Mouse (Mus musculus) forebrain, embryonic 13.5 days (tissue): ENCODE measurements around the gene Ros1. TPM values are rescaled to one million over a fixed set of nuclear protein-coding genes. Genes with fewer than 3 reads are reported as not detected.

Experiments used
- ATAC-seq: fragments of 200-750 bp; cut with Nextera tagmentation; 2 replicates; pipeline ENCODE4 v1.8.0; 2017
- H3K27ac ChIP-seq: fragments of 300-500 bp; sonication (generic); 2 replicates; pipeline ENCODE4 v1.5.1; 2015; ENCODE audit warnings: inconsistent platforms, mild to moderate bottlenecking, moderate library complexity
- H3K27me3 ChIP-seq: fragments of 300-500 bp; sonication (generic); 2 replicates; pipeline ENCODE4 v1.6.1; 2015; ENCODE audit warnings: mild to moderate bottlenecking, inconsistent platforms
- H3K36me3 ChIP-seq: fragments of 300-500 bp; sonication (generic); 2 replicates; pipeline ENCODE4 v1.6.1; 2015; ENCODE audit warnings: mild to moderate bottlenecking, inconsistent platforms; ENCODE audit not compliant: poor library complexity, severe bottlenecking
- H3K4me1 ChIP-seq: fragments of 300-500 bp; sonication (generic); 2 replicates; pipeline ENCODE4 v1.6.1; 2015; ENCODE audit warnings: inconsistent platforms
- H3K4me2 ChIP-seq: fragments of 300-500 bp; sonication (generic); 2 replicates; pipeline ENCODE4 v1.6.1; 2015; ENCODE audit warnings: inconsistent platforms, mild to moderate bottlenecking, moderate library complexity
- H3K4me3 ChIP-seq: fragments of 300-500 bp; sonication (generic); 2 replicates; pipeline ENCODE4 v1.5.1; 2015; ENCODE audit warnings: mild to moderate bottlenecking, inconsistent platforms
- H3K9ac ChIP-seq: fragments of 300-500 bp; sonication (generic); 2 replicates; pipeline ENCODE4 v1.6.1; 2015; ENCODE audit warnings: mild to moderate bottlenecking, inconsistent platforms
- H3K9me3 ChIP-seq: fragments of 300-500 bp; sonication (generic); replicated peaks from 2 replicates; pipeline ENCODE4 v1.6.1; 2016; ENCODE audit warnings: inconsistent platforms
- WGBS: fragments of 180-500 bp; shearing (Covaris S2); methylation state at CpG from one replicate; pipeline ENCODE4 v1.1.7; 2015; 5-methylcytosine and 5-hydroxymethylcytosine counted together
- polyA plus RNA-seq: library from polyadenylated mRNA; unstranded; fragments of >200 nt; fragmentation: Nextera tagmentation; extraction: Ambion mirVana; gene quantifications from 2 replicates; pipeline ENCODE4 v1.2.1, GENCODE M21; 2015

The Ros1 gene
- polyA plus RNA-seq, 1 experiment from 2014 or later, result not detected

GRCm38 (mm10) chr10:52216797-52217563 lies 21.9 kb upstream of the Ros1 start:
- peak; percentile 81 for ATAC-seq
- Histone ChIP-seq H3K4me2 (no peak overlapping the region), H3K27me3 (no peaks in the 10 kb centered on the region), H3K27ac (no peak overlapping the region), H3K9ac (no peak overlapping the region), H3K4me1 (no peaks in the 10 kb centered on the region), H3K4me3 (no peak overlapping the region), H3K9me3 (no peaks in the 10 kb centered on the region), H3K36me3 (no peaks in the 10 kb centered on the region)
- WGBS, result 23% methylated on average over 7 of the region's 7 CpGs

- no peak for ATAC-seq
- Histone ChIP-seq H3K4me1 (no peaks in the 10 kb centered on the region), H3K9ac (no peak overlapping the region), H3K36me3 (no peaks in the 10 kb centered on the region), H3K4me2 (no peak overlapping the region), H3K4me3 (no peak overlapping the region), H3K27ac (no peak overlapping the region), H3K9me3 (no peaks in the 10 kb centered on the region), H3K27me3 (no peaks in the 10 kb centered on the region)
- 80% methylated on average over 2 of the region's 2 CpGs for WGBS
These were observed 20.3 kb upstream of the Ros1 start for GRCm38 (mm10) chr10:52215267-52215818.

- no peak for ATAC-seq
- H3K4me1 ChIP-seq, result no peaks in the 10 kb centered on the region
- H3K27me3 ChIP-seq, result no peaks in the 10 kb centered on the region
- H3K9ac ChIP-seq, result no peak overlapping the region
- WGBS, result 79% methylated on average over 2 of the region's 2 CpGs
- H3K36me3 ChIP-seq, result no peaks in the 10 kb centered on the region
- no peak overlapping the region for H3K4me2 ChIP-seq
- H3K4me3 ChIP-seq, result no peak overlapping the region
- H3K27ac ChIP-seq, result no peak overlapping the region
- no peaks in the 10 kb centered on the region for H3K9me3 ChIP-seq
These were observed 9.0 kb upstream of the Ros1 start for GRCm38 (mm10) chr10:52204006-52204405.

- Histone ChIP-seq H3K9ac (no peak overlapping the region), H3K9me3 (no peaks in the 10 kb centered on the region), H3K4me3 (no peak overlapping the region), H3K36me3 (no peaks in the 10 kb centered on the region), H3K4me2 (no peak overlapping the region), H3K27ac (no peak overlapping the region), H3K27me3 (no peaks in the 10 kb centered on the region), H3K4me1 (no peaks in the 10 kb centered on the region)
- 91% methylated on average over 4 of the region's 4 CpGs for WGBS
- no peak for ATAC-seq
These were observed 9.1 kb downstream of the Ros1 start for GRCm38 (mm10) chr10:52185900-52186299.

- H3K36me3 ChIP-seq, result no peaks in the 10 kb centered on the region
- no peak for ATAC-seq
- H3K9ac ChIP-seq, result no peak overlapping the region
- WGBS, result 88% methylated on average over 3 of the region's 3 CpGs
- no peak overlapping the region for H3K4me3 ChIP-seq
- H3K9me3 ChIP-seq, result no peaks in the 10 kb centered on the region
- no peaks in the 10 kb centered on the region for H3K4me1 ChIP-seq
- H3K4me2 ChIP-seq, result no peak overlapping the region
- no peaks in the 10 kb centered on the region for H3K27me3 ChIP-seq
- no peak overlapping the region for H3K27ac ChIP-seq
These were observed 12.2 kb downstream of the Ros1 start for GRCm38 (mm10) chr10:52182878-52183277.

- H3K27me3 ChIP-seq, result no peaks in the 10 kb centered on the region
- no peaks in the 10 kb centered on the region for H3K4me1 ChIP-seq
- no peaks in the 10 kb centered on the region for H3K36me3 ChIP-seq
- H3K4me3 ChIP-seq, result no peak overlapping the region
- H3K9me3 ChIP-seq, result no peaks in the 10 kb centered on the region
- no peak for ATAC-seq
- H3K27ac ChIP-seq, result no peak overlapping the region
- H3K9ac ChIP-seq, result no peak overlapping the region
- 89% methylated on average over 4 of the region's 4 CpGs for WGBS
- H3K4me2 ChIP-seq, result no peak overlapping the region
These were observed 20.7 kb downstream of the Ros1 start for GRCm38 (mm10) chr10:52174376-52174775.

GRCm38 (mm10) chr10:52170489-52170888 lies 24.6 kb downstream of the Ros1 start:
- no peak for ATAC-seq
- Histone ChIP-seq H3K27ac (no peak overlapping the region), H3K9me3 (no peaks in the 10 kb centered on the region), H3K9ac (no peak overlapping the region), H3K36me3 (no peaks in the 10 kb centered on the region), H3K4me2 (no peak overlapping the region), H3K27me3 (no peaks in the 10 kb centered on the region), H3K4me1 (no peaks in the 10 kb centered on the region), H3K4me3 (no peak overlapping the region)
- 88% methylated on average over 1 of the region's 1 CpGs for WGBS

- Histone ChIP-seq H3K27me3 (no peaks in the 10 kb centered on the region), H3K9ac (no peak overlapping the region), H3K4me1 (no peaks in the 10 kb centered on the region), H3K27ac (no peak overlapping the region), H3K4me2 (no peak overlapping the region), H3K9me3 (no peaks in the 10 kb centered on the region), H3K36me3 (no peaks in the 10 kb centered on the region), H3K4me3 (no peak overlapping the region)
- no peak for ATAC-seq
- WGBS, result 92% methylated on average over 5 of the region's 5 CpGs
These were observed 25.2 kb downstream of the Ros1 start for GRCm38 (mm10) chr10:52169841-52170240.

GRCm38 (mm10) chr10:52165376-52165775 lies 29.7 kb downstream of the Ros1 start:
- Histone ChIP-seq H3K27me3 (no peaks in the 10 kb centered on the region), H3K4me3 (no peak overlapping the region), H3K4me1 (no peaks in the 10 kb centered on the region), H3K9me3 (no peaks in the 10 kb centered on the region), H3K27ac (no peak overlapping the region), H3K36me3 (no peaks in the 10 kb centered on the region), H3K4me2 (no peak overlapping the region), H3K9ac (no peak overlapping the region)
- no peak for ATAC-seq
- 88% methylated on average over 1 of the region's 1 CpGs for WGBS

- H3K27ac ChIP-seq, result no peak overlapping the region
- H3K27me3 ChIP-seq, result no peaks in the 10 kb centered on the region
- no peak overlapping the region for H3K9ac ChIP-seq
- WGBS, result 64% methylated on average over 3 of the region's 3 CpGs
- no peak overlapping the region for H3K4me2 ChIP-seq
- no peaks in the 10 kb centered on the region for H3K36me3 ChIP-seq
- ATAC-seq, result no peak
- no peak overlapping the region for H3K4me3 ChIP-seq
- H3K9me3 ChIP-seq, result no peaks in the 10 kb centered on the region
- no peaks in the 10 kb centered on the region for H3K4me1 ChIP-seq
These were observed 34.4 kb downstream of the Ros1 start for GRCm38 (mm10) chr10:52160604-52161003.

GRCm38 (mm10) chr10:52159704-52160103 lies 35.3 kb downstream of the Ros1 start:
- Histone ChIP-seq H3K9ac (no peak overlapping the region), H3K27ac (no peak overlapping the region), H3K4me1 (no peaks in the 10 kb centered on the region), H3K36me3 (no peaks in the 10 kb centered on the region), H3K4me2 (no peak overlapping the region), H3K9me3 (no peaks in the 10 kb centered on the region), H3K27me3 (no peaks in the 10 kb centered on the region), H3K4me3 (no peak overlapping the region)
- WGBS, result 91% methylated on average over 3 of the region's 3 CpGs
- no peak for ATAC-seq

- no peak for ATAC-seq
- Histone ChIP-seq H3K9ac (no peak overlapping the region), H3K4me3 (no peak overlapping the region), H3K36me3 (no peaks in the 10 kb centered on the region), H3K27ac (no peak overlapping the region), H3K4me1 (no peaks in the 10 kb centered on the region), H3K4me2 (no peak overlapping the region), H3K27me3 (no peaks in the 10 kb centered on the region), H3K9me3 (no peaks in the 10 kb centered on the region)
- 87% methylated on average over 4 of the region's 4 CpGs for WGBS
These were observed 61.5 kb downstream of the Ros1 start for GRCm38 (mm10) chr10:52133354-52134074.
